Mouse (Mus musculus) adrenal gland, postnatal 14 days (tissue): Measurements from ENCODE around the gene Nadk2. TPM values are rescaled to one million over a fixed set of nuclear protein-coding genes. Genes with fewer than 3 reads are reported as not detected.

Experiments
- DNase-seq: peaks from one replicate; pipeline ENCODE4 v3.0.0; 2021; ENCODE audit warnings: mixed read lengths
- long read RNA-seq, 2 experiments: library from polyadenylated mRNA; stranded (forward); transcript quantifications; one replicate each; pipeline ENCODE4 v2.0.0; 2021
- total RNA-seq: library from RNA; stranded (reverse); gene quantifications from 2 replicates; pipeline ENCODE4 v1.2.3, GENCODE M21; 2021

The Nadk2 gene
- 57.1 and 81.3 TPM in 2 replicates for total RNA-seq
- long read RNA-seq, experiment 1, full-length matches to known transcripts: 35 of 104 reads
- long read RNA-seq, experiment 1, partial matches to known transcripts: 6 of 104 reads
- long read RNA-seq, experiment 1, other reads (novel, unspliced or antisense): 63 of 104 reads
- long read RNA-seq, experiment 2, full-length matches to known transcripts: 37 of 93 reads
- long read RNA-seq, experiment 2, partial matches to known transcripts: 6 of 93 reads
- long read RNA-seq, experiment 2, other reads (novel, unspliced or antisense): 50 of 93 reads

DNA sequence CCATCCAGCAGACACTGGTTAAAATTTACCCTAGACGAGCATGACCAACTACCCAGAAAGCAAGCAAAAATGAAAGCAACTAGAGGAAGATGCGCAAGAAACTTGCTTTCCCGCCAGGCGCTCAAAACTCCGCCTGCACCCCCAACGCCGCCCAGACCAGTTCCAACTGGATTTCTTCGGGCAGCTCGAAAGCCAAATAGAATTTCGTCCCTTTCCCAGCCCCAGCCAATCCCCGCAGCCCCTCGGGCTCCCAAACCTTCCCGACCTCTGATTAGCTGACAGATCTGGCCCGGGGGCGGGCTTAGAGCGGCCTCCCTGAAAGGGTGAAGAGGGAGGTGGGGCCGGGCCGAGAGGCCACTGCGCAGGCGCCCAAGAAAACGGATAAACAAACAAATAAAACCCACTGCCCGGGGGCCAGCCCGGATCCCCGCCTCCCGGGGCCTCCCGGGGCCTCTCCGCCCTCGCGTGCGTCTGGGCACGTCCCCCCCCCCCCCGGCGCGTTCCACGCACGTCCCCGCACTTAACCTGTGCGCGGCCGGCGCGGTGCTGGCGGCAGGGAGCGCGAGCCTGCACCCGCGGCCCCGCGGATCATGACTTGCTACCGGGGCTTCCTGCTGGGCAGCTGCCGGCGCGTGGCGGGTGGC, at the start of gene Nadk2:
Nadk2 (plus strand) TSS at position 349 of the 644 bp plus-strand sequence.
- DNase-seq: peak; percentile 100

DNA sequence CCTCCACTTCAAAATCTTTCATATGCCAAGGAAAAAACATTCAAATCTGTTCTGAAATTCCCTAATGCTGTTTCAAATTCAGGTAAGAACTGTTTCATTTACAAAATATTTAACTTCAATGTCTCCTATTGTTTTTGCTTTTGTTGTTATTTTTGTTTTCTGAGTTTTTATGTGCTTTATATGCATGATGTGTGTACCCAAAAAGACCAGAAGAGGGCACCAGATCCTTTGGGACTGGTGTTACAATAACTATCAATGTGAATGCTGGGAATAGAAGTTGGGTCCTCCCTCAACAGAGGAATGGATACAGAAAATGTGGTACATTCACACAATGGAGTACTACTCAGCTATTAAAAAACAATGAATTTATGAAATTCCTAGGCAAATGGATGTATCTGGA, 15.4 kb upstream of the Nadk2 start:
- DNase-seq: no peak

DNA sequence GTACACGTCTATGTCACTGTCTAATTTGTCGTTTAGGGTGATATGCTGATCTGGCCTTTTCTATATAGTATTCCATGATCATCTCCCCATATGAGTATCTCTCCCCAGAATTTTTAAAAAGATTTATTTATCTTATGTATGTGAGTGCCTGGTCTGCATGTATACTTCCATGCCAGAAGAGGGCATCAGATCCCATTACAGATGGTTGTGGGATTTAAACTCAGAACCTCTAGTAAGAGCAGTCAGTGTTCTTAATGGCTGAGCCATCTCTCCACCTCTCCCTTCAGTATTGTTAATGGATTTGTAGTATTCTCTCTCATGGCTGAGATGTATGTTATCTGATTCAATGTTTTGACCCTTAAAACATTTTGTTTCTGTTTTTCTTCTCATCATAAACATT, 11.2 kb upstream of the Nadk2 start:
- no peak for DNase-seq

DNA sequence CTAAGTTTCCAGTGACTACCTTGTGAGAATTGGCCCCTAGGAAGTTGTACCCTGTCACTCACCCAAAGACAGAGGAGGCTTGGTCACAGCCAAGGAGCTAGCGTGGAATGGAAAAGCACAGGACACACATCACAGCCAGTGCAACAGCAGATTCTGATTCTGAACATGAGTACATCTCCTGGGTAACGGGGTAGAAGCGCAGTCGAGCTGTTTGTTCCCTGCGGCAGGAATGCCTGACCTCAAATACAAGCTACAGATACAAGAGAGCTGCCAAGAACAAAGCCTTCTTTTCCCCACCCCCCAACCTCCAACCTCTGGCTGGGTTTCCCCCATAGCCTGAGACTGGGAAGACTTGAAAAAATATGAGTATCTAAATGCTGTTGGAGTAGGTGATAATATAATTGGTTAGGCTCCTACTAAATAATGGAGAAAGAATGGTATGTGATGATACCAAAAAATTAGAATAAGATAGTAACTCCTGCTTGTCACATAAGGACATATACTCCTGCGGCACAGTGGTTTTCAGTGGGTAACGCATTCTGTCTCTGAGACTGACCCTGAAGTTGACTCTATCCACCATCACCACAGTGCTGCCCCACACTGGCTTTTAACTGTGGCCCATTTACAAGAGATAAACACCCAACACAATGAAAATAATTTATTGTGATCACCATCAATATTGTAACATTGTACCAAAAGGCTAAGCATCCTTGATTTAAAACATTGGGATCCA, 9.7 kb upstream of the Nadk2 start:
- DNase-seq: no peak

DNA sequence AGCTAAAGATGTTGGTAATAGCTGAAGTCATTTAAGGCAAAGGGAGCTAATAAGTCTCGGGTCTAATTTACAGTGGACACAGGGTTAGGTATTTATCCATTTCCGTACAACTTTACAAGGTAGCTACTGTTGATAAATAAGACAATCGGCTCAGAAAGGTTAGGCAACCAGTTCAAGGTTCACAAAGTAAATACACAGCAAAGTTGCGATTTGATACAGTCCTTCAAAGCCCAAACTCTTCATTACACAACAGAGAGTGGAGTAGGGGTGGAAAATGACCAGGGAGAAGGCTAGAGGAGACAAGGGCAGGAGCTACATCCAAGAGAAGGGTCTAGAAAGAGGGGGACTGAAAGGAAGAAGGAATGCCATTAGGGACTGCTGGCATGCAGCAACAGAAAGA, 2.2 kb upstream of the Nadk2 start:
- no peak for DNase-seq

DNA sequence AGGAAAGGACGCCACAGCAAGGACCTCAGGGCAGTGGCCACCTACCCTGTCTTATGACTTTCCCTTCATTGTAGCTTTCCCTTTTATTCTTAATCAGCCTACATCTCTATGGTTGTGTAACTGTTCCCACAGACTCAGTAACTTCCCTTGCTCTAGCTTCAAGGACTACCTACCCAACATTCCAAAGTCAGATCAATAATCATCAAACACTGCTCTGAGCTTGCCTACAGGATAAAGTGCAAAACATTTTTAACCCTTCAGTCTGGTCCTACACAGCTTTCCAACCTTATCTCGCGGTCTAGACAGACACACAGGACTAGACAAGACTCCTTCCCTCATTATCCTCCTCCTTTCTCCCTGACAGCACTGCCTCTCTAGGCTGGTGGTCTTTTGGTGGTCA, 707 bp upstream of the Nadk2 start:
- no peak for DNase-seq

DNA sequence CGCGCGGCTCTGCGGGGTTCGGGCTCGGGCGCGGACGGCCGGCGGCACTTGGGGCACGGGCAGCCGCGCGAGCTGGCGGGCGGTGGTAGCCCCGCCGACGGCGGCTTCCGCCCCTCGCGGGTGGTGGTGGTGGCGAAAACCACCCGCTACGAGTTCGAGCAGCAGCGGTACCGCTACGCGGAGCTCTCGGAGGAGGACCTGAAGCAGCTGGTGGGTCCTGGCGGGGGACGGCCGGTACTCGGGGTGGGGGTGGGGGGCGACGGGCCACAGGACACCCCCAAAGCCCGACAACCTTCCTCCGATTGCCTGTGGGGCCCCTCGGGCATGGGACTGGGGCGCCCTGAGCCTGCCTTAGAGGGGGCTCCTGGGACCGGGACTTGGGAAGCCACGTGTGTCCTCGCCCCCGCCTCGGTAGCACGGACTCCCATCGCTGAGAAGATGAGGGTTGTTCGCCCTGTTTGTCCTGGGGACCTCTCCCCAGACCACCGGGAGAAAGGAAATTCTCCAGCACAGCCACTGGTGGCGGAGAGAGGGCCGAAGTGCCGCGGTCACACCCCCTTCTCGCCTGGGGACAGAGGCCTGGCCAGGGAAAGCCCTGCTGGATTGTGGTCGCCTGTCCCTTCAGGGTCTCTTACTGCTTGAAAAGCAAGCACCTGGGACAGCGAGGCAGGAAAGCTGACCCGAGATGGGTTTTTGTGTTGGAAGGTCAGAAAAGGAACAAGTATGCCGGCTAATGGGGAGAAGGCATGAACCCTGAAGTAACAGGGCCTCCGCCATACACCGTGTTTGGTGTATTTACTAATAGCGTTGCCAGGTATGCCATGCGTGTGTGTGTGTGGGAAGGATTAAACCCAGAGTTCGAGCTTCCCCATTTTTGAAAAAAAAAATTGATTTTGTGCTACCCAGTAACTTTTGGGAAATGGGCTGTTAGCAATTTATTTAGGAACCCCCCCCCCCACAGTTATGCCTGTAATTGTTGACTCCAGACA, 790 bp downstream of the Nadk2 start:
- DNase-seq: peak; percentile 74

DNA sequence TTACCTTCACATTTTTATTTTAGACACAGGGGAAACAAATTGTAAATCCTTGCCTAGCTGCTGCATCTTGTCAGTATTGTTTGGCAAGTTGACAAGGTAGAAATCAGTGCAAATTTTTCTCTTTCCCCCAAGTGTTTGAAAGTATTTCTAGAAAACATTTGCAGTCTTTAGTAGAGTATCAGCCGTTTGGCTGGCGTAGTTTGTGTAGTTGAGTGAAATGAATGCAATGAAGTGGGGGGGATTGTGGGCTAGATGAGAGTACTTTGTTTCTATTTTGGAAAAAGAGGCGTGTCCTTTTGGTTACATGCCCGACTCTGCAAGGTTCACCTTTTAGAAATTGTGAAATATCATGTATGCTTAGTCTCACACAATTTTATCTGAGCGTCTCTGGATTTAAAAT, 1.6 kb downstream of the Nadk2 start:
- DNase-seq: no peak

DNA sequence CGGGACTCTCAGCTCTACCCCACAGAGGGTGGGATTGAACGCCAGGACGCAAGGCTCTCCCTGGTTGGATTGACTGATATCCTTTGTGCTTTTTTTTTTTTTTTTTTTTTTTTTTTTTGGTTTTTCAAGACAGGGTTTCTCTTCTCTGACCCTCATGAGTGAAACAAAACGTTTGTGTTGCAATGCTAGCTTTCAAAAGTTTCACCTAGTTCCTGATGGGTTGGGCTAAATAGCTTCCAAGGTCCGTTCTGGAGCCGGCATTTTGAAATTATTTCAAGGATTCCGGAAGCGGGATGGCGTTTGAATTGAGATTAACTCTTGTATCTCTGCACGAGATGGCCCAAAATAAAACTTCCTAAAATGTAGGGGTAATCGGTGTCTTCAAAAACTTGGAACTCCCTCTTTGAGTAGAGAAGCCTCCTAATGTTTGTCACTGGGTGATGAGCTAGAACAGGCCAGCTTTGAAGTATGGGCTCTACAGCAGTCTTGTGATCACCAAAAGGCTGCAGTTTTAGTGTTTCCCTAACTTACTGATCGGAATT, 2.1 kb downstream of the Nadk2 start:
- peak; percentile 37 for DNase-seq

DNA sequence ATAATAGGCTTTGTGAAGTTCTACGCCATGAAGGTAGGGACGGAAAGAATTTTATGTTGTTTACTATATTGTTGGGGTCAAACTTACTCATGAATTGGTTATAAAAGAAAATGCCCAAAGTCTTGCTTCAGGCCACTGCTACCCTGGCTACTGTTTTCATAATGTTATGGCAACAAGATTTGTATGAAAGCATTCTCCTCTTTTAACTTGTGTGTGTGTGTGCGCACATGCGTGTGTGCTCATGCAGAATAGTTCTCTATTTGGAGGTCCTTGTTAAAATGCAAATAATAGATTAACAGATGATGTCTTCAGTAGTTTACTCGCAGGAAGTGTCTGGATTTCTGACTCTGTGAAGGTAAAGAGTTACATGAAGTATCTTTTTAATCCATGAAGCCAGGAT, 2.6 kb downstream of the Nadk2 start:
- no peak for DNase-seq

DNA sequence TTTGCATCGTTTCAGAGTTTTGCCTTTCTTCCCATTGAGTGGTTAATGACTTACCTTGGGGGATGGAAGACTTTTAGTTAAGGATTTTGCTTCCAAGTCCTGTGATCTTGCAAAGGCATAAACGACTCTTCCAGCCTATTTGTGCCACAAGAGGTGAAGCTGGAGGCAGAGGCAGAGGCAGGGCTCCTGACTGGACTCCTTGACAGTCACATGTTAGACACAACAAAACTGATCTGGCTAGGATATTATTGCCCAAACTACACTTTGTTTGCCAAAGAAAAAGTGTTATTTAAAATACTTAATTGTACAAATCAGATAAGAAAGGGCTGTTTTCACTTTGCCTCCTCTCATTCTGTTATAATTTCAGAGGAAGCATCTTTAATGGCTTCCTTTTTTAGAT, 3.1 kb downstream of the Nadk2 start:
- DNase-seq: no peak

DNA sequence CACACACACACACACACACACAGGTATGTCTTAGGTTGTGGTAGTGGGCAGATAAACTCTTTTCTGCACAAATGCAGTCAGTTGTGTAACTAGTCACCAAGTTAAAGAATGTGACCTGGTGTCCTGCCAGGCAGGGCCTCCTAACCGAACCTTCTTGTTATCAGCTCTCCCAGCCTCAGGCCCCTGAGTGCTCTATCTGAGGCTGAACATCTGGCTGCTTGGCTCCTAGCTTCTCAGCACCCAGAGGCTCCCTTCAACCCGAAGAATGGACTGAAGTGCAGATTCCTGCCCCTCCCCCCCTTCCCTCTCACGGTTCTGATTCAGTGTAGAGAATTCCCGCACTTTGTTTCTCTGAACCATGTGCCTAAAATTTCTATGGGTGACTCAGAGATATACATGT, 3.6 kb downstream of the Nadk2 start:
- DNase-seq: peak; percentile 40

DNA sequence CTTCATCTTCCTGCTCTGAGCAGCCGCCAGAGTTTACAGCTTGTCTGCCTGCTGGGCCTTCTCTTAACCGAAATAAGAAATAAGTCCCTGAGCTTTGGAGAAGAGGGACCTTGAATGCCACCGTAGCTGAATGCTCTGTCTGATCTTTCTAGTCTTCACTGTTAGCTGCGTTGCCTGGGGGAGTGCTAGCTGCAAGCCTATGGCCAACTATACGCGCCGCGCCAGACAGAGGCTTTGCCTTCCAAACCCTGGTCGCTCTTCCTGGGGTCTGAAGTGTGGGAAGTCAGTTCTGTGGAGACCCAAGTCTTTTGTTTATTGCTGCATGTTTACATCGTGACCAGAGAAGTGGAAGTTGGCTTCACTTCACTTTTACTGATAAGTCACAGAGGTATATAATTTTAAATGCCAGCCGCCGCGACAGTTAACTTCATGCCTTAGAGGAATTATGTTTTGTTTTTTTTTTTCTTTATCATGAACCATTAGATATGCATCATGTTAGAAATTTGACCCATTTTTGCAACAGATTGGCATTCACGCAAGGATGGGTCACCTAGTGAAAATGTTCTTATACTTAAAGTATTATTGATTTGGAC, 4.6 kb downstream of the Nadk2 start:
- DNase-seq: no peak

DNA sequence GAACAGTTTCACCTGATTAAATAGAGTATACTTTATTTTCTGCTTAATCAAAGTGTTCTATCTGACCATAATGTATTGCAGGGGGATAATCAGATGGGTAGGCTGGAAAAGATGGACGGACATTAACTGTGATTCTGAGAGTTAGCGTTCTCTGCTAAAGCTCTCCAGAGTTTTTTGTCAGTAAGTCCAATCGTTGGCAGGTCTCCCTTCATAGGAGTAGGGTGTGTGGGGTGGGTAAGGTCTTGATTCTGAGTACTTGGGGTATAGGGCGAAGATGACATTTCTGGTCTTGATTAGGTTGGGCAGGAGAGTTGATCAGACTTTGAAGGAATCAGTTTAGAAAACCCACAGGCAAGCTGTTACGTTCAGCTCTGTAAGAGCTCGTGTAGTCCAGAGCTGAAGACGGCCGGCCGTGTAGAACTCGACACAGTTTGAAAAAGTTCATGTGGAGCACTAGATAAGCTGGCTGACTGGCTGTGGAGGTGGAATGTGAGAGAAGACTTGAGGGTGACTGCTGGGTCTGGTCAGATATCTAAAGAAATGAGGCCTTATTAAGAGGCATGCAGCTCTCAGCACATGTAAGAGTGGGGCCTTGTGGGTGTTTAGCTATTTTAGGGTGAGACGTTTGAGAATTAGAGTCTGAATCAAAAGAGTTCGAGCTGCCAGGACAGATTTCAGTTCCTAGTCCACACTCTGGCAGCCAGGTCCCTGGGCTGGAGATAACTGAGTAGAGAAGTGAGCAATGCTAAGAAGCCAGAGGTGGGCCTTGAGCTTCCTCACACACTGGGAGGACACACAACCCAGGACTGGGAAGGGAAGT, 7.6 kb downstream of the Nadk2 start:
- no peak for DNase-seq

DNA sequence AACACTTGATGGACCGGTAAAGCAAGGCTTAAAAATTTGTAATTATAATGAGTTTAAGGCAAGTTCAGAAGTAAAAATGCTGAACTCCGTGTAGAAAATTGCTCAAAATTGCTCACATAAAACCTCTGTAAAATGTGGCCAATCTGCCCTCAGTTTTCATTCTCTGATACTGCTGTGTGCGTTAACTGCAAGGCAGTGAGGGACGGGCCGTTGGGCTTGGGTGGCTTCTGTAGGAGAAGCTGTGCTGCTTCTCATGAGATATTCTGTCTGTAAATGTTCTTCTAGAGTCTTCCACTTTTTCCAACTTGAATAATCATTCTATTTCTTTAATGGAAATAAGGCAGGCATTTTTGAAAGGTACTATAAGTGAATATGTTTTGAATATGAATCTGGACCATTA, 8.6 kb downstream of the Nadk2 start:
- DNase-seq: no peak

DNA sequence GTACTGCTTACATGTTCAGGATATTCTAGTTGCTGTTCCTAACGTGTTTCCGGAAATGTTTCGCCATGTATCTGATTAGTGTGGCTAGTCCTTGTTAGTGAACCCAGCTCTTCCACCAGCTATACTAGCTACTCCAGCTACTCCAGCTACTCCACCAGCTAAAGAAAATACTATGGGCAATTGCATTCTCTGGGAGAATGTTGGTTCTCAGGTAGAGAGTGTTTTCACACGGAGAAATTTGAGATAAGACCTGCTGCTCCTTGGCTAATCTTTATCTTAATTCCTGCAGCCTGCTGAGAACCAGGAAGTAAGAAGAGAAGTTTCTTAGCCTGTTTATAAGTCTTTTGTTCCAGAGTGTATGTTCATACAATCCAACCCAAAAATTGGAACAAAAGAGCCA, 9.1 kb downstream of the Nadk2 start:
- no peak for DNase-seq

DNA sequence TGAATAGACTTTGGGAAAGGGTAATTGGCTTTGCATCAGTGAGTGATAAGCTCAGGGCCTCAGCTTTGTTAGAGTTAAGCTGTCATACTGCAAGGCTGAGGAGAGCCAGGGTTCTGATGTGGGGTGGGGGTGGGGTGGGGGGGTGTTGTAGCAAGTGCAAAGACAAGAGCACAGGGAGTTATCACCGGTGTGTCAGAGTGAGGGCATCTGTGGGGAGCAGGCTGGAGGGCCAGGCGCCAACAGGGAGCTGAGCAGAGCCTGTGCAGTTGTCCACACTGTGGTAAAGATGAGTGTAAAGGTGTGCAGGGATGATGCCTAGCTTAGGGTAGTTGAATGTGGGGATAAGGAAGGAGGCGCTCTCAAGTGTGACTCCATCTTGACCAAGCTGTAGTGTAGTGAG, 10.2 kb downstream of the Nadk2 start:
- DNase-seq: no peak

DNA sequence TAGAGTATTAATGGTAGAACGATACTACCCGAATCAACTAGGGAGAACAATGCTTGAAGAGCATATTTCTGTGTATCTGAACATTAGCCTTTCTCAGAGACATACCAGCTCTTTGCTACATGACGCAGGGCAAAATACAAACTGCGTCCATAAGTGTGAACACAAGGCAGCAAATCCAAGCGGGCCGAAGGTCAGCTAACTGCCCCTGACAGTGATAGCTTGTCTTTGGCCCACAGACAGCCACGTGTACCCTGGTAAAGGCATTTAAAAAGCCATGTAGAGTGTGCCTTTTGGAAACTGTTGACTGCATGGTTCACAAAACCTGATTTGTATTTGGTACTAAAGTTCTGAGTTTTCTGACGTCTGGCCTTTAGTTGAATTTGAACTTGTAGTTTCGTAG, 11.7 kb downstream of the Nadk2 start:
- DNase-seq: peak; percentile 67

DNA sequence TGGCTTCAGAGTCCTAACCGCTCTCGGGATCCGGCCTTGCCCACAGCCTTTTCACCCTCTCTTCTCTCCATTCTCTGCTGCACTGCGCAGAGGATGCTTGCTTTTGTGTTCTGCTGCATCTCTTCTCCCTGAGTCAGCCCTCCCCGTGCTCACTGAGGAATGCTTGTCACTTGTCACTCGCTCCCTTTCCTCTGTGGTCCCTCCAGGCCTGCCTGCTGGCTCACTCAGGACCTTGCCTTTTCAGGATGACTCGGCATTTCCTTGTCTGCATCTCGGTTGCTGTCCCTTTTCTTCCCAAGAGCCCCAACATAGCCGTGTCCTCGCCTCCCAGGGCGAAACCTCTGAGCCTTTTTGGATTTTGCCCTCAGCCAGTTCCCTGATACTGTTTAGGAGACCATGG, 15.8 kb downstream of the Nadk2 start:
- DNase-seq: no peak

DNA sequence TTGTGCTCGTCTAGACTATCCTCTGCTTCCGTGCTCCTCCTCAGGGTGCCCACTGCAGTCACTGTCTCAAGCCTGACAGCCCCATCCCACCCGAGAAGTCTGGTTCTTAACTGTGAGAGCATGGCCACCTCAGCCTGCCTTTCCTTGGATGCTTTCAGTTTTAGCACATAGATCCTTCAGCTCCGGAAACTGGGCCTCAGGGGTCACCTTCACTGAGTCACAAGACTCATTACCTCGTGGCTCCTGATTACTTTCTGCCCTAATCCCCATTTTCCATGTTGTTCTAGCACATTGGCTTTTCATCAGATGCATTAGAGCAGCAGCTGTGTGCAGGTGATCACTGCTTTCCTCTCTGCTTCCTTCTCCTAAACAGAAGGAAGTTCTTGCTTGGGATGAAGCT, 16.4 kb downstream of the Nadk2 start:
- no peak for DNase-seq
